Mouse (Mus musculus) adrenal gland, adult 18-20 months (tissue): ENCODE data around the gene Irs2. TPM values are rescaled to one million over a fixed set of nuclear protein-coding genes. Genes with fewer than 3 reads are reported as not detected.
A peak's percentile ranks its signal among the peaks of the same experiment; 100 is the strongest.

Source experiments
- DNase-seq, 2 experiments: peaks; one replicate each; pipeline ENCODE4 v3.0.0; 2021 to 2022; ENCODE audit warnings: low spot score in 2 of 2
- total RNA-seq, 2 experiments: library from RNA; stranded (reverse); gene quantifications; 1 replicate in 1 of 2; 2 replicates in 1 of 2; pipeline ENCODE4 v1.2.3; 2021

Gene Irs2
- total RNA-seq, 2 experiments from 2014 or later = 34.3 to 52.8 TPM

DNA sequence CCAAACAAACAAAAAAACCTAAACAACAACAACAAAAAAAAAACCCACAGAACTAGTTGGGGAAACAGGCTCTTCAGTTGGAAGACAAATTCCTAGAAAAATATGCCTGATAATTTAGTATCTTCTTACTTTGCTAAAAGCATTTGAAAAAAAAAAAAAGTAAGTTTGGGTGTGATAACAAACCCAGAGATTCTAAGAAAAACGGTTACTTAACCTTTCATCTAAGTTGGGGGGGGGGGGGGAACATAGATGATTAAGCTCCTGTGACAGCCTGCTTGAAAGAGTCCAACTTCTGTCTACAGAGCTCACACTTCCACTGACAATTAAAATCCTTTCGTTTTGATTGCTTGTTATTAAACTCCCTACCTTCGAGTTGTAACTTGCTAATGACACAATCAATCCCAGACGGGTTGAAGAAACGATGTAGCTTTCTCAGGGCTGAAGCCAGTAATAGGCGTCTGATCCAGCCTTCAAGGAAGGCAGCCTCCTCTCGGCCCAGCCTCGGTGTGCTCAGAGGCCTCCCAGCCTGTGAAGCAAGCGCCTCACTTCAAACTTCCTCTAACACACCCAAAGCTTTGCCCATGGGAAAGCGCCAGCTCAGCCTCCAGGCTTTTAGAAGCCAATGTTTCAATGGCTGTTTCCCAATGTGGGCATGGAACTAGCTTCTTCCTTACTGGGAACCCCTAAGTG, 17.7 kb downstream of the Irs2 start:
- DNase-seq = no peak

DNA sequence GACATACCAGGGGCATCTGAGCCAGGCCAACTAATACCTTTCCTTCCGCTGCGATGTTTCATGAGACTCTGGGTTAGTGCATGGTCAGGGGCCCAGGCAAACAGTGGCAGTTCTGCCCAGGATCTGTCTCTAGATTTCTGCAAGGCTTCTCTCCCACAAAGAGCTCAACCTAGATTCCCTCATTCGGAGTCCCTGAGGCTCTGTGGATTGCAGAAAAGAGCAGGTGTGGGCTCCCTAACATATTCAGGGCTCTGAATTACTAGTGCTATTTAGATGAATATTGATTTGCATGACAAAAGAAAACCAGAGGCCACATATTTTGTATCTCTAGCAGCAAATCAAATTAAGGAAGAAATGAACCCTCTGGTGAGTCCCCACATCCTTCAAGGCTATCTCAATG, 18.3 kb downstream of the Irs2 start:
- DNase-seq = no peak

DNA sequence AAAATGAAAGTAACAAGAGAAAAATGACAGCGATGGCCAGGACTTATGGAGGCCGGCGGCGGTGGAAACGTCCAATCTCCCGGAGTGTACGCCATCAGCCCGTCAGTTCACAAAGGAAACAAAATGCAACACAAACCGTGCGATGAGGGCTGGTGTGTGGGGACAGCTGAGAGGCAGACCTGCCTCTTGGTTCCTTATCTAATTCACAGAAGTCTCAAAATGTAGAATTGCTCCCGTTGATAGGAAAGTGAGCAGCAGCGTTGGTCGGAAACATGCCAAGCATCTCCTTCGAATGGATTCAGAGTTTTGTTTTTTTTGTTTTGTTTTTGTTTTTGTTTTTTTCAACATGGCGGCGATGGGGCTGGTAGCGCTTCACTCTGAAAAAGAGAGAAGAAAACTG, 21.6 kb downstream of the Irs2 start:
- no peak for DNase-seq

DNA sequence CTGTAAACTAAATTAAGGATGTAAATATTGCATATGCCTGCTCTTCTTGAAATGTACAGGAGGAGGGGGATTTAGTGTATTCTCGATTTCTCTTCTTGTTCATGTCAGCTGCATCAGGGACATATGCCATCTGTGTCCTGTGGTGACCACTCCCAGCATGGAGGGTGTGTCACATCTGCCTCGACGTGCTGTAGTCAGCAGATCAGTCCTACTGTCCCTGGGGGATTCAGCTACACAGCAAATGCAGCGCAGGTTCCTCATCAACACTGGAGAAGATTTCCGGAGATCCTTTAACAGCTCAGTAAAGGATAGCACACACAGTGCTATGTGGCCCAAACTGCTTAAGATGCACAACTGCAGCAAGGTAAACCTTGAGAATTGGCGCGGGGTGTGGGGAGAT, 23.2 kb downstream of the Irs2 start:
- no peak for DNase-seq

DNA sequence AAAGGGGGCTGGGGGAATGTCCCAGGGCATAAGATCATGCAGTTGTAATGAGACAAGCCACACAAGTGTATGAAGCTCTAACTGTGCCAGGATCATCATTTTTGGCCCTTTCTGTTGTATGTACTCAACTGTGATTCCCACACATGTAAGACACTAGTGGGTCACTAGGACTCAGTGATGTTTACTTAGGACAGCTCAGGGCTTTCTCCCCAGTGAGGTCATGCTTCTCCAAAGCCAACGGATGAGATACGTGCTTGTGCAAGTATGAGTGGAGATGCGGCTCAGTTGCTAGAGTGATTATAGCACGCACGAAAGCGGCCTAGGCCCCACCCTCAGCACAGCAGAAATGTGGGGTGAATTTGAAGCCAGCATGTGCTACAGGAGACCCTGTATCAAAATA, 27.4 kb downstream of the Irs2 start:
- no peak for DNase-seq

DNA sequence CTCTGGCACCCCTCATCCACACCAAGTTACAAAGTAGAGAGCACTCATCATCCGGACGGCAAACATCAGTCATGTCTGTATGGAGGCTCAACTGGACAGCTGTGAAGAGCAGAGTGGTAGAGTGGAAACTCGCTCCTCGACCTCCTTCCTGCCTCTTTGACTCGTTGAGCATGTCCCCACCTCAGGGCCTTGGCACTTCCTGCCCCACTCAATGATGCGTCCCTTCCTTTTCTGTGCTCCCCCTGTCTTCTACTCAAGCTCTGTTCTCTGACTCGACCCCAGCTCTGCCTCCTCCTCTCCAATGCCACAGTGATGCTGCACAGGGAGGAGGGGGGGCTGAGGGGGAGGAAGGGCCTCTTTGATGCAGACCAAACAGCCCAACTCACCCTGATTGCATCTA, 28.3 kb downstream of the Irs2 start:
- no peak for DNase-seq

DNA sequence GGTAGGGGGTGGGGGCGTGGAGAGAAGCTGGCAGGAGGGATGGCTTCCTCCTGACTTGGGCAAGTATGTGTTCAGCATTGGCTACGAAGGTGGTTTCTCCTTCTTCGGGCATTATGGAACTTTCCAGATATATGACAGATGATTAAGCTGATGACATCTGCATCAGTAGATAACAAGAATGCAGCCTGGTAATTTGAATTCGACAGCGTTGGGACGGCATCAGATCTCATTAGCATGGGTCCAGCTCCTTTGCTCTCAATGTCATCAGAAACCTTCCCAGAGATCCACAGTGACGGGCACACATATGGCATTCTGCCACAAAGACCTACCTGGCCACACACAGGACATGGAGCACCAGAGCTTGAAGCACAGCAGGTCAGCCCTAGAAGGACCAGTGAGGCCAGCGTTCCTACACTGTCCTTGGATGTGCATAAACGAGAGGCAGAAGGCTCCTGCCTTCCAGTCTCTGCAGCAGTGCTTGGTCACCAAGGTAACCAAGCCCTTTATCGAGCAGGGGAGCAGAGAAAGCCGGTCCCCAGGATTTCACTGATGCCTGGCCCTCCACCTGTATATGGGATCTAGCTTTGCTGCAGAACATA, 29.0 kb downstream of the Irs2 start:
- no peak for DNase-seq

DNA sequence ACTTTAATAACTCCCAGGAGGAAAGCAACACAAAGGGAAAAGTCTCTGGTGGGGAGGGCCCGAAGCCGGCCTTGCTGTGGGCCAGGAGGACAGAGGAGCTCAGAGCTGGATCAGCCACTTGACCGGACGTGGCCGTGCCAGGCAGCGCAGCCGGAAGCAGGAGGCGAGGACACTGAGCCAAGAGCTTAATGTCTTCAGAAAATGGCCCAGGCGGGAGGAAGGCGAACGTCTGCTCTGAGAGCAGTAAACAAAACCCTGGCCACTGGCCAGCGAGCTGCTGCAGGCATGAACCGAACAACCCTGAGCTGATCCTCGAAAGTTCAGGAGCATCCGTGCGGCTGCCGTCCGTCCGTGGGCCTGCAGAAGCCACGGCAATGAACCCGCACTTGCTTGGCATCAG, 29.9 kb downstream of the Irs2 start:
- DNase-seq = peak; percentile 31 to 42

DNA sequence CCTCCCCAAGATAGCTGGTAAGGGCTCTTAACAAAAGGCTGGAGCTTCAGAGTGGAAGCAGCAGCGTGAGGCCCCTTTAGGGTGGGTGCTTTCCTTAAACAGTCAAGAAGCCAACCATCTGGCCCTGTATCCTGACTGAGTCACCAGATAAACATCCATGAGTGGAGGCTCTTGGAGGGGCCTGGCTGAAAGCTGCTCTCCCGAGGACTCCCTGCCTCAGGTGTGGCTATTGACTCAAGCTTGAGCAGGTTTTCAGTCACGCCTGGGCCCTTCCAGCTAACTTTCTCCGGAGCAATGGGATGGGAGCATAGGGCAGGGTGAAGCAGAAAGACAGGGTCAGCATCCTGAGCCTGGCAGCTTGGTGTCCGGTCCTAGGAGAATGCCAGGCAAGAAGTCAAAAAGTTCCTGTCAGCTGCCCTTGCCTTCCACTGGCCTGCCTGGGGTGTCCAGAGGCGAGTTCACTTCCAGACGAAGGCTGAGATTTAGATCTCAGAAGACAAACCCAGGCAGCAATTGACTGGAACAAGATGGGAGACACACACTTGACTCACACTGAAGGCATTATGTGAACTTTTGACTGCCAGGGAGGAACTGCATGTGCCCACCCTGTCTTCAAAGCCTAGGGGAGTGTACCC, 30.4 kb downstream of the Irs2 start:
- no peak for DNase-seq

DNA sequence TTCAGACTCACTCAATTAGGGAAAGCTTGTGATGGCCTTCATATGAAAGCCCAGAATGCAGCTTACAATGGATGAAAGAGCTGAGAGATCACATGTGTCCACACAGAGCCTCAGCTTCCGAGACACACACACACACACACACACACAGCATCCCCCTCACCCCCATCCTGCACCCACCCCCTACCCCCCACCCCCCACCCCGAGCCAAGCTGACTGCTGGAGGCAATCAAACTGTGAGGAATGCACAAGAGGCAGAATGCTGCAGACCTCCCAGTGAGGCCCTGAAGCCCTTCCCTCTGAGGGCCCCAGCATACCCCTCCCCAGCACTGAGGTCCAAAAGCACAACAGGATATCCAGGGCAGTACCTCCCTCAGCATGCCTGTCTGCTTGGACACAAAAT, 33.6 kb downstream of the Irs2 start:
- no peak for DNase-seq

DNA sequence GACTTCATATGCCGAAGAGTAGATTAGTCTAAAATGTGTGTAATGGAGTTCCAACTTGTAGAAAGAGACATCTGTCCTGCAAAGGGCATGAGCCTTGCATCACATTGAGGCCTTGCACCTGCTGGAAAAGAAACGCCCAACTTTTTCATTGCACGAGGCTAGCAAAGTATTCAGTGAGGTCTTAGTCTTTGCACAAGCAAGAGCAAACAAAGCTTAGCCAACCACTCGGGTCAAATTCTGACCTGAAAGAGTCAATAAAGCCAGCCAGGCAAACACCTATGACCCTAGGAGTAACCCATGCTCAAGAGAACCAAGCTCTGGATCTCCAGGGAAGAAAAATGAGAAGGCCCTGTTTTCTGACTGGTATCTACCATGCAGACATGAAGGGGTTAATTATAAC, 34.1 kb downstream of the Irs2 start:
- no peak for DNase-seq

DNA sequence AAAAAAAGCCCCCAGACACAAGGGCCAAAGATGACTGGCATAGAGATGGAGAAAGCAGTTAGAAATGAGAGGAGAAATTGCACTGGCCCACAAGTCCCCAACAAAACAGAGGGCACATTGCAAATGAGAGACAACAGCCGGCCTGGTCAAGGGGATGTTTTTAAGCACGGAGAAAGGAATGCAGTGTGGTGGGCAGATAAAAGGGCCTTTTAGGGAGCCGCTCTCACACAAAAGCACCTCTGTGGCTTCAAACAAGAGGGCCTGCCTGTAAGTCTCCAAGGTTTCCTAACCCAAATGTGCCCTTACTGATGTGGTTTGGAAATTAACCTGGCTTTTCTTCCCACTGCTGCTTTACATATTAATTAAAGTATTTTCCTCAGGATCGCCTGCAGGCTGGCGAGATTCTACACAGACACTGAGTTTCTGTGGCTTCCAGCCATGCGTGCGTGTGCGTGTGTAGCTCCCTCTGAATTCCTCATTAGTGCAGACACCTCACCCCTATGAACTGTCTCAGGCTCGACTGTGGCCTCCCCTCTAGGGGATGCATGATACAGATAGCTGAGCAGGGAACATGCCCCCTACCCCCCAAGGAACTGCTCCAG, 35.3 kb downstream of the Irs2 start:
- no peak for DNase-seq

DNA sequence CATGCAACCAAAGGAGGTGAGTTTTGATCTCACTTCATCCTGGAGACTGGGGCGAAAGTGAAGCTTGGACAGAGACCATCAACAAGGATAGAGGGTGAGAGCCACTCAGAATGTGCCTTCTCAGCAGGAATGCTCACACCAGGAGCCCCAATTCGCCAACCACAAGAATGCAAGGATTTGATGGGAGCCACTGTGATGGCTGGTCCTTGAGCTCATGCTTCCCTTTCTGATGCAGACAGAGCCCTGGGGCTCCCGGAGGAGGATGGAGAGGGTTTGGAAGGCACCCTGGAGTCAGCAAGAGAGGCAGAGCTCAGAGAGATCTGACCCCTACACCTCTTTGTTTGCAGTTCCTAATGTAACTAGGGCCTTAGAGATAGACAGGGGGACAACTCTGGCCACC, 36.3 kb downstream of the Irs2 start:
- DNase-seq = no peak

DNA sequence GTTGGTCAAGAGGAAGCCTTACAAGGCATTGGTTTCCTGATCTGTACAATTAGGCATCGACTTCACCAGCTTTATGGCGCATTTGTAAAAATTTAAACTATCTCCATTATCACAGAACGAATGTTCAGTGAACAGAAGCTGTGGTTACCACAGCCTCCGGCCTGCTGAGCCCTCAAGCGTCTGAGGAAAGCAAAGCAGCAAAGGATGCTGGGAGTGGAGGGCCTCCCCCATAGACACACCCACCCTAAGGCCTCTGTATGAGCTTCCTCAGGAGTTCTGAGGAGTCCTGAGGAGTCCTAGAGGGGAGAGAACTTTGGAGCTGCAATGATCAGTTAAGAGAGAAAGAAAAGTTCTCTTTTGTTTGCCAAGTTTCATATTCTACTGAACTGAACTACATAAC, 36.7 kb downstream of the Irs2 start:
- no peak for DNase-seq

DNA sequence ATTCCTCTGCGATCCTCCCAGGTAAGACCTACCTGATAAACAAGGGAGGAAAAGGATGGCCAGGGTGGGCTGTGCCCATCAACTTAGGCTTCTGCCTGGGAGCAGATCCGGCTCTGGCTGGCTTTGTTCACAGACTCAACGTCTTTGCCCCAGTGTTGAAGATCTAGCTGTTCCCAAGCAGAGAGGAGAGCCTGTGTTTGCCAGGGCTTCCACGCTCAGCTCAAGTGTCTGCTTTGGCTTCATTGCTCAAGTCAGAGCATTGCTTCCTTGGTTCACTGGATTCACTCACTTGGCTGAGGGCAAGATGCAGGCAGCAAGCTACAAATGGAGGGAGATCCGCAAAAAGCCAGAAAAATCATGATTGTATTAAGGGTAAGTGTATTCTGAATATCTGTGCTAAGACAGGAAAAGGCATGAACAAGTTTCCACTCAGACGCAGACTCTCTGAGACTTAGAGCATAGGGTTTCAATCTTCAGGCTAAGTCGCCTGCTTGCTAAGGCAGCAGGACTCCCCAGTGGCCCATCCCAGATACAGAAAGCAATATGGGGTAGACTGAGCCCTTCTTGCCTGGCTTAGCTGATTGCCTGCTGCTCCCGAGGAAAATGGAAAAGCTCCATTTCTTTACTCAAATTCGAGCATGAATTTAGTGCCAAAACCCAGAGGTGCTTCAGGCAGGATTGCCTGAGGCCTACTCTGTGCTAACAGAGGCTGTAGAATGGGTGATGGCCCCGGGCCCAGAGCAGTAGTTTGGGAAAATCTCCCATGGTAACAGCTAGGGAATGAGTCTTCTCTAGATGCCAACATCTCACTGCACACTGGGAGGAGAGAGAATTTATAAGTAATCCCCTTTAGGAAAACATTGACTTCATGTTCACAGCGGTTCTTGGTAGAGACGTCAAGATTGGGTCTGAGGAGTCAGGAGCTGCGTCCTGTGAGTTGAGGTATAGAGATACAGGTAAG, 37.5 kb downstream of the Irs2 start:
- no peak for DNase-seq

DNA sequence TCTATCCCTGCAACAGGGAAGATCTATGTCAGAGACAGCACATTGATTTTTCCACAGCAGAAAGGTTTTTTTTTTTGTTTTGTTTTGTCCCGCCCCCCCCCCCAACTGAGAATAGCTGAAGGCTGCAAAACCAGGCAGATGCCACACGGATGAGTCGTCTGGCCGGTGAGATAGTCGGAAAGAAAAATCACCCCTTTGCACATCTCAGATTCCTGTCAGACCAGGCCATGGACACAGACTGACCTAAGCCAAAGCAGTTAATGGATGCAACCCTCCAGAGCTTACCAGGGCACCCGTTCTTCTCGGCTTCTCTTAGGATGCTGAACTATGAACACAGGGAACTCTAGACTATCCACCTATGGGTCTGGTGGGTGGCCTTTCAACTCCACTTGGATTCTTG, 39.6 kb downstream of the Irs2 start:
- no peak for DNase-seq

DNA sequence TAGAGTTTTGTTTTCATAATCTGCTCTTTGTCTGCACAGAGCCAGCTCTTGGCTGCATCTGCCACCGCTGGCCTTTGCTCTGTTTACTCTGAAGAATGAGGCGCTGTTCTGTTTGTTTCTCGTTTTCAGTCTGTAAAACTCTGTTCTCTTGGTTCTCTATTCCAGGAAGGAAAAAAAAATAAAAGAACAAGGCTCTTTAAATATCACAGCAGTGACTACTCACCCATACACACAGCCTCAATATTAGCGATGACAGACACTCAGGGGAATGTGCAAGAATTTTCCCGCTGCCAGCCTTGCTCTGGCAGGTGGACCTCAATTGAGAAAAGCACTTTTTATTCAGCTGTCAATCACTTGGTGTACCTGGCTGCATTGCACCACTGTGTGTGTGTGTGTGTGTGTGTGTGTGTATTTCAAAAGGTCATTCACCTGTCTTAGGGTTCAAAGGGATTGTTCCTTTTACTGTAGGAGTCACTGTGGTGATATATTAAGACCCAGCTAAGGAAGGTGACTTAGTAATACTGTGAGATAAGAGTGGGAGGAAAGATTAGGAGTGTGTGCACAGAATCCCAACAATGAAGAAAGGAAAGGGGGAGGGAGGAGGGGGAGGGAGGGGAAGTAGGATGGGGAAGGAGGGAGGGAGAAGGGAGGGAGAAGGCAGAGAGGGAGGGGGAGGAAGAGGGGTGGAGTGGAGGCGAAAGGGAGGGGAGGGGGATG, 42.7 kb downstream of the Irs2 start:
- DNase-seq = no peak

DNA sequence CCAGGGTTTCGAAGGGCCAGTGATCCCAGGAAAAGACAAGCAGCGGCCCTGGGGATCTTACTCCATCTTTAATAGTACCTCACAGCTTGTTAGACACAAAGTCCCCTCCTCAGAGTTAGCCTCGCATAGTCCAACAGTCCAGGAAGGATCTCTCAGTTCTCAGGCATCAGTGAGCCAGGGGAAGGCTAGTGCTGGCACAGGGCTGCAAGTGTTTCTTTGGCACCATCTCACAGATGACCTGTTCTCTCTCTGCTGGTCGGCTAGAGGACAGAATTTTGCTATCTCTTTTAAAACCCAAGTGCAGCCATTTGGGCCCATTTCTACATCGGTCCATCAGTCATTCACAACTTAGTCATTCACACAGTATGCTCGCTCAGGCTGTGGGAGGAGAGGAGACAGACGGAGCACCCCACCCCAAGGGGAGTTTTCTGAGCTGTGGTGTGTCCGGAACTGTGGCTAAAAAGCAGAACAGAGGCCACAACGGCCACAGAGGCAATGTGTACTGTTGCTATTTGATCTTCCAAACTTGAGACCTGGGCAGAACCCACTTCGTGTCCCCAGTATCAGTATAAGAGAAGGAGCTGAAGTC, 43.7 kb downstream of the Irs2 start:
- DNase-seq = no peak

DNA sequence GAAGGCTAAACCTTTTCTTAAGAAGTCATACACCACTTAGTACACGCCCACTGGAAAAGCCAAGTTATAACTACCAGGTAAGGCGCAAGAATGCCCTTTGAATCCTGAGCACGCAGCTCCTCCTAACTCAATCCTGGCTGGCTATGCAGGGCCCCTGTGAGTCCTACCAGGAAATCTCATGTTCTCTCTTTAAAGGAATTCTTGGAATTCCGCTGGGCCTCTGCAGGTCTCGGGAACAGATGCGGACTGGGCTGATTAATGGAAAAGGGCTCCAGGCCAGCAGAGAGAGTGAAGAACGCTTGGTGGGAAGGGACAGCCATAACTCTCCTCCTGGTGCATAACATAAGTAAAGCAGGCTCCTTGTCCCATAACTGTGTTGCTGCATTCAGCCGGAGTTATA, 46.3 kb downstream of the Irs2 start:
- no peak for DNase-seq

DNA sequence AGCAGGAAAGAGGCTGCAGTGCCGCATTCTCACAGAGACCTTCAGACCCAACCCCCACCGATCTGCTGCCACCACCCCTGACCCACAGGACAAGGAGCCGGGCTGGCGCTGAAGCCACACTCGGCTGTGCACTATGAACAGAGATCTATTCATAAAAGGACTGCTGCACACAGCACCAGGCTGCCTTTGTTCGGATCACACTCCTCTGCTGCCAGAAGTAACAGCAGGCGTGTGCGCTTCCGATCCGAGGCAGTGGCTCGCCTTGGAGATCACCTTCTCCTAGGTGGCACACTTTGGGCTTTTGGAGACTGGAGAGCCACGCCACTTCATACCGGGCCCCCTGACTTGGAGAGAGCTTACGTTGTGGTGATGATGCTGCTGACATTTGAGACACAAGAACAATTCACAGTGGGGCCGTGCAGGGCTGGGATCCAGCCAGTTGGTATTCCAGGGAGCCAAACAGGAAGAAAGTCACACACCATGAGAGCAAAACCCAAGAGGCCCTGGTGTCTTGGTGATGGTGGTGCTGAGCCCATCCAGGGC, 47.9 kb downstream of the Irs2 start:
- DNase-seq = no peak
